Mouse (Mus musculus) lung, embryonic 15.5 days (tissue): ENCODE results near the gene Gnaq. TPM values are rescaled to one million over a fixed set of nuclear protein-coding genes. Genes with fewer than 3 reads are reported as not detected.

Source experiments
- ATAC-seq: fragments of 200-750 bp; cut with Nextera tagmentation; 2 replicates; pipeline ENCODE4 v1.8.0; 2017; ENCODE audit warnings: moderate number of reproducible peaks, borderline replicate concordance; ENCODE audit not compliant: low FRiP score, low TSS enrichment; ENCODE audit errors: extremely low read depth
- H3K27ac ChIP-seq: fragments of 300-500 bp; sonication (generic); 2 replicates; pipeline ENCODE4 v1.5.1; 2015; ENCODE audit warnings: moderate library complexity, mild to moderate bottlenecking, inconsistent platforms
- H3K27me3 ChIP-seq: fragments of 300-500 bp; sonication (generic); 2 replicates; pipeline ENCODE4 v1.6.1; 2015; ENCODE audit warnings: inconsistent platforms
- H3K36me3 ChIP-seq: fragments of 300-500 bp; sonication (generic); 2 replicates; pipeline ENCODE4 v1.6.1; 2015; ENCODE audit warnings: inconsistent platforms
- H3K4me1 ChIP-seq: fragments of 300-500 bp; sonication (generic); 2 replicates; pipeline ENCODE4 v1.6.1; 2015; ENCODE audit warnings: inconsistent platforms
- H3K4me2 ChIP-seq: fragments of 300-500 bp; sonication (generic); 2 replicates; pipeline ENCODE4 v1.6.1; 2015; ENCODE audit warnings: inconsistent platforms, mild to moderate bottlenecking, moderate library complexity
- H3K4me3 ChIP-seq: fragments of 300-500 bp; sonication (generic); 2 replicates; pipeline ENCODE4 v1.5.1; 2015; ENCODE audit warnings: mild to moderate bottlenecking, inconsistent platforms
- H3K9ac ChIP-seq: fragments of 300-500 bp; sonication (generic); 2 replicates; pipeline ENCODE4 v1.6.1; 2015; ENCODE audit warnings: inconsistent platforms
- H3K9me3 ChIP-seq: fragments of 300-500 bp; sonication (generic); 2 replicates; pipeline ENCODE4 v1.6.1; 2016; ENCODE audit warnings: inconsistent platforms
- WGBS: fragments of 180-500 bp; shearing (Covaris S2); methylation state at CpG from one replicate; pipeline ENCODE4 v1.1.7; 2015; 5-methylcytosine and 5-hydroxymethylcytosine counted together
- polyA plus RNA-seq: library from polyadenylated mRNA; unstranded; fragments of >200 nt; fragmentation: Nextera tagmentation; extraction: Ambion mirVana; gene quantifications from 2 replicates; pipeline ENCODE4 v1.2.1, GENCODE M21; 2015

The Gnaq gene
- polyA plus RNA-seq, 1 experiment from 2014 or later = 34.3 TPM

- Histone ChIP-seq H3K4me3 (no peak overlapping the region), H3K27me3 (no peaks in the 10 kb centered on the region), H3K4me2 (no peak overlapping the region), H3K36me3 (peaks cover 4% of the 10 kb centered on the region; the same call in 1 of the 2 replicates), H3K27ac (peak overlapping the region; percentile 62), H3K9me3 (no peaks in the 10 kb centered on the region), H3K9ac (no peak overlapping the region), H3K4me1 (peaks cover 33% of the 10 kb centered on the region)
- ATAC-seq = 0 out of 2 replicates have a peak, but pooled peaks have one; percentile 43
- WGBS = 34% methylated on average over 7 of the region's 7 CpGs
These were observed 195.6 kb downstream of the Gnaq start for GRCm38 (mm10) chr19:16328074-16328850.

GRCm38 (mm10) chr19:16329056-16329455 is 196.4 kb downstream of the Gnaq start:
- H3K9me3 ChIP-seq = no peaks in the 10 kb centered on the region
- no peak overlapping the region for H3K27ac ChIP-seq
- no peak overlapping the region for H3K4me3 ChIP-seq
- H3K4me2 ChIP-seq = no peak overlapping the region
- no peaks in the 10 kb centered on the region for H3K27me3 ChIP-seq
- H3K4me1 ChIP-seq = peaks cover 33% of the 10 kb centered on the region
- H3K36me3 ChIP-seq = peaks cover 8% of the 10 kb centered on the region
- ATAC-seq = no peak
- no peak overlapping the region for H3K9ac ChIP-seq

GRCm38 (mm10) chr19:16329648-16330047 is 197.0 kb downstream of the Gnaq start:
- no peak for ATAC-seq
- Histone ChIP-seq H3K4me2 (no peak overlapping the region), H3K4me1 (peaks cover 33% of the 10 kb centered on the region), H3K27me3 (no peaks in the 10 kb centered on the region), H3K4me3 (no peak overlapping the region), H3K27ac (no peak overlapping the region), H3K9ac (no peak overlapping the region), H3K9me3 (no peaks in the 10 kb centered on the region), H3K36me3 (peaks cover 12% of the 10 kb centered on the region)
- WGBS = 81% methylated on average over 6 of the region's 6 CpGs

GRCm38 (mm10) chr19:16330161-16330560 is 197.5 kb downstream of the Gnaq start:
- H3K4me3 ChIP-seq = no peak overlapping the region
- H3K4me1 ChIP-seq = peaks cover 33% of the 10 kb centered on the region
- H3K4me2 ChIP-seq = no peak overlapping the region
- H3K9me3 ChIP-seq = no peaks in the 10 kb centered on the region
- peaks cover 12% of the 10 kb centered on the region for H3K36me3 ChIP-seq
- no peak for ATAC-seq
- H3K27ac ChIP-seq = no peak overlapping the region
- WGBS = 75% methylated on average over 7 of the region's 7 CpGs
- H3K9ac ChIP-seq = no peak overlapping the region
- no peaks in the 10 kb centered on the region for H3K27me3 ChIP-seq

GRCm38 (mm10) chr19:16331047-16331446 is 198.4 kb downstream of the Gnaq start:
- H3K9me3 ChIP-seq = no peaks in the 10 kb centered on the region
- no peaks in the 10 kb centered on the region for H3K27me3 ChIP-seq
- no peak overlapping the region for H3K27ac ChIP-seq
- no peak overlapping the region for H3K4me3 ChIP-seq
- no peak for ATAC-seq
- no peak overlapping the region for H3K9ac ChIP-seq
- peaks cover 25% of the 10 kb centered on the region for H3K4me1 ChIP-seq
- H3K36me3 ChIP-seq = peaks cover 15% of the 10 kb centered on the region
- WGBS = 93% methylated on average over 6 of the region's 6 CpGs
- H3K4me2 ChIP-seq = no peak overlapping the region

GRCm38 (mm10) chr19:16337866-16338530 is 205.4 kb downstream of the Gnaq start:
- H3K4me2 ChIP-seq = no peak overlapping the region
- H3K4me3 ChIP-seq = no peak overlapping the region
- H3K9ac ChIP-seq = no peak overlapping the region
- no peaks in the 10 kb centered on the region for H3K9me3 ChIP-seq
- ATAC-seq = no peak
- 0 out of 2 replicates have a peak overlapping the region, but pooled peaks have one; percentile 17 for H3K27ac ChIP-seq
- 68% methylated on average over 9 of the region's 9 CpGs for WGBS
- H3K4me1 ChIP-seq = peaks cover 8% of the 10 kb centered on the region; the same call in 1 of the 2 replicates
- peaks cover 13% of the 10 kb centered on the region for H3K36me3 ChIP-seq
- no peaks in the 10 kb centered on the region for H3K27me3 ChIP-seq

GRCm38 (mm10) chr19:16339954-16340586 is 207.4 kb downstream of the Gnaq start:
- Histone ChIP-seq H3K9ac (no peak overlapping the region), H3K27me3 (no peaks in the 10 kb centered on the region), H3K36me3 (0 out of 2 replicates have a peak, but pooled peaks cover 4% of the 10 kb centered on the region), H3K4me1 (peaks cover 8% of the 10 kb centered on the region; the same call in 1 of the 2 replicates), H3K27ac (no peak overlapping the region), H3K4me3 (no peak overlapping the region), H3K9me3 (no peaks in the 10 kb centered on the region), H3K4me2 (no peak overlapping the region)
- no peak for ATAC-seq
- 71% methylated on average over 4 of the region's 4 CpGs for WGBS

- H3K4me3 ChIP-seq = no peak overlapping the region
- ATAC-seq = no peak
- 52% methylated on average over 2 of the region's 2 CpGs for WGBS
- no peaks in the 10 kb centered on the region for H3K27me3 ChIP-seq
- H3K9ac ChIP-seq = no peak overlapping the region
- H3K36me3 ChIP-seq = no peaks in the 10 kb centered on the region
- H3K9me3 ChIP-seq = no peaks in the 10 kb centered on the region
- no peak overlapping the region for H3K27ac ChIP-seq
- H3K4me1 ChIP-seq = peaks cover 8% of the 10 kb centered on the region; the same call in 1 of the 2 replicates
- H3K4me2 ChIP-seq = no peak overlapping the region
These were observed 210.1 kb downstream of the Gnaq start for GRCm38 (mm10) chr19:16342702-16343101.

- Histone ChIP-seq H3K4me2 (no peak overlapping the region), H3K27me3 (no peaks in the 10 kb centered on the region), H3K9ac (no peak overlapping the region), H3K9me3 (no peaks in the 10 kb centered on the region), H3K4me3 (no peak overlapping the region), H3K4me1 (no peaks in the 10 kb centered on the region), H3K27ac (no peak overlapping the region), H3K36me3 (no peaks in the 10 kb centered on the region)
- 88% methylated on average over 2 of the region's 2 CpGs for WGBS
- ATAC-seq = no peak
These were observed 212.9 kb downstream of the Gnaq start for GRCm38 (mm10) chr19:16345516-16345915.

- Histone ChIP-seq H3K36me3 (no peaks in the 10 kb centered on the region), H3K9ac (no peak overlapping the region), H3K27me3 (no peaks in the 10 kb centered on the region), H3K4me3 (no peak overlapping the region), H3K27ac (no peak overlapping the region), H3K9me3 (no peaks in the 10 kb centered on the region), H3K4me2 (no peak overlapping the region), H3K4me1 (no peaks in the 10 kb centered on the region)
- 81% methylated on average over 3 of the region's 3 CpGs for WGBS
- no peak for ATAC-seq
These were observed 214.4 kb downstream of the Gnaq start for GRCm38 (mm10) chr19:16347037-16347436.

GRCm38 (mm10) chr19:16353701-16354136 is 221.1 kb downstream of the Gnaq start:
- Histone ChIP-seq H3K4me3 (no peak overlapping the region), H3K27ac (no peak overlapping the region)
- ATAC-seq = no peak

GRCm38 (mm10) chr19:16358148-16358547 is 225.5 kb downstream of the Gnaq start:
- 65% methylated on average over 3 of the region's 3 CpGs for WGBS
- no peak overlapping the region for H3K4me2 ChIP-seq

More at GRCm38 (mm10) chr19:16353701-16354136, 221.1 kb downstream of the Gnaq start:
- H3K9me3 ChIP-seq = no peaks in the 10 kb centered on the region
- H3K27me3 ChIP-seq = no peaks in the 10 kb centered on the region
- H3K4me1 ChIP-seq = peaks cover 8% of the 10 kb centered on the region
- H3K36me3 ChIP-seq = no peaks in the 10 kb centered on the region
- no peak overlapping the region for H3K9ac ChIP-seq
- no peak overlapping the region for H3K4me2 ChIP-seq

More at GRCm38 (mm10) chr19:16358148-16358547, 225.5 kb downstream of the Gnaq start:
- no peak overlapping the region for H3K4me3 ChIP-seq
- no peak overlapping the region for H3K27ac ChIP-seq
- peaks cover 7% of the 10 kb centered on the region; the same call in 1 of the 2 replicates for H3K36me3 ChIP-seq
- no peaks in the 10 kb centered on the region for H3K27me3 ChIP-seq
- no peaks in the 10 kb centered on the region for H3K9me3 ChIP-seq
- no peak overlapping the region for H3K9ac ChIP-seq
- no peak for ATAC-seq
- peaks cover 8% of the 10 kb centered on the region for H3K4me1 ChIP-seq
